Mouse (Mus musculus): ENCODE data around the gene Acy3. TPM values are rescaled to one million over a fixed set of nuclear protein-coding genes. Genes with fewer than 3 reads are reported as not detected.
"Not testable (repeated sequence)": the region's sequence is repeated elsewhere in the genome, so short reads cannot be mapped to it uniquely, and the experiment has no call there.

The Acy3 gene
- polyA plus RNA-seq, 1 experiment from 2014 or later = 2.5 TPM

DNA sequence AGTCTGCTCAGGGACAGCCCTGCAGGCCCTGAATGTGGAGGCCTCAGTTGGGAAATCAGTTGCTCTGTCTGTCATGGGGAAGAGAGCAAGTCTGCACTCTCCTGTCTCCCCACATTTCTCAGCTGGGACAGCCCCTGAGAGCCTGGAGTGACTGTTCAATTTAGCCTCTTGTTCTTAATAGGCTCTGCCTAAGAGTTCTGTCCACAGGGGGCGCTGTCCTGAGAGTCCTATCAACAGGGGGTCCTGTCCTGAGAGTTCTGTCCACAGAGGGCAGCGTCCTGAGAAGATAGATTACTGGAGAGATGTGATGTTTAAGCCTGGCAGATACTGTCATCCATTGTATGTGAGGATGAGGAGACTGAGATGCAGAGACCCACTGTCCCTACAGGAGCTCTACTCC lies 23.9 kb upstream of the Acy3 start:
- WGBS = 29% methylated on average over 2 of the region's 2 CpGs
- no peaks in the 10 kb centered on the region for H3K4me1 ChIP-seq (replicated peaks; ENCODE audit: control insufficient read depth, insufficient read depth, low read length)
- no peak overlapping the region for H3K27ac ChIP-seq (ENCODE audit: low read depth, low read length)
- no peak overlapping the region for H3K4me2 ChIP-seq (replicated peaks; ENCODE audit: low read depth, low read length)
- no peaks in the 10 kb centered on the region for H3K36me3 ChIP-seq (ENCODE audit: control insufficient read depth, insufficient read depth, low read length)
- no peaks in the 10 kb centered on the region for H3K9me3 ChIP-seq (ENCODE audit: control insufficient read depth, low read length)
- no peak overlapping the region for H3K4me3 ChIP-seq (ENCODE audit: low read depth, low read length)
- no peak for ATAC-seq (ENCODE audit: low FRiP score)
- no peaks in the 10 kb centered on the region for H3K27me3 ChIP-seq (ENCODE audit: control insufficient read depth, insufficient read depth, low read length)
- no peak for DNase-seq (ENCODE audit: low spot score)
- H3K9ac ChIP-seq (ENCODE audit: low read depth, low read length) = no peak overlapping the region

DNA sequence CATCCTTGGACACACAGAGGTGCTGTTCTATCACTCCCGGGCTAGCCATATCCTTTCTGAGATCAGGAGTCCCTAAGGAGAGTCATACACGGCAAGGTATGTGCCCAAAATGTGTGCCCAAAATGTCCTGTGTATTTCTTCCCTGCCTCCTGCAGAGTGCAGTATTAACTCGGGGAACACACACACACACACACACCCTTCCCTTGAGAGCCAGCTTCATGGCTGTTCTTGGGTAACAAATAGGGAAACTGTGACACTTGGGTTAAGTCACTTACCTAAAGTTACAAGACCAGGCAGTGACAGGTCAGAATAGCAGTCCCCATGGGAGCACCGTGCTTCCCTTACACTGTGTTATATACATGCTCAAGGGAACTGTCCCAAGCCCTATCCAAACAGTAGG lies 22.3 kb upstream of the Acy3 start:
- H3K9ac ChIP-seq (ENCODE audit: low read depth, low read length) = no peak overlapping the region
- 72% methylated on average over 4 of the region's 4 CpGs for WGBS
- ATAC-seq (ENCODE audit: low FRiP score) (no peak), DNase-seq (ENCODE audit: low spot score) (no peak)
- H3K27me3 ChIP-seq (ENCODE audit: control insufficient read depth, insufficient read depth, low read length) = no peaks in the 10 kb centered on the region
- no peaks in the 10 kb centered on the region for H3K4me1 ChIP-seq (replicated peaks; ENCODE audit: control insufficient read depth, insufficient read depth, low read length)
- no peaks in the 10 kb centered on the region for H3K9me3 ChIP-seq (ENCODE audit: control insufficient read depth, low read length)
- H3K36me3 ChIP-seq (ENCODE audit: control insufficient read depth, insufficient read depth, low read length) = no peaks in the 10 kb centered on the region
- H3K4me3 ChIP-seq (ENCODE audit: low read depth, low read length) = no peak overlapping the region
- H3K4me2 ChIP-seq (replicated peaks; ENCODE audit: low read depth, low read length) = no peak overlapping the region
- no peak overlapping the region for H3K27ac ChIP-seq (ENCODE audit: low read depth, low read length)

DNA sequence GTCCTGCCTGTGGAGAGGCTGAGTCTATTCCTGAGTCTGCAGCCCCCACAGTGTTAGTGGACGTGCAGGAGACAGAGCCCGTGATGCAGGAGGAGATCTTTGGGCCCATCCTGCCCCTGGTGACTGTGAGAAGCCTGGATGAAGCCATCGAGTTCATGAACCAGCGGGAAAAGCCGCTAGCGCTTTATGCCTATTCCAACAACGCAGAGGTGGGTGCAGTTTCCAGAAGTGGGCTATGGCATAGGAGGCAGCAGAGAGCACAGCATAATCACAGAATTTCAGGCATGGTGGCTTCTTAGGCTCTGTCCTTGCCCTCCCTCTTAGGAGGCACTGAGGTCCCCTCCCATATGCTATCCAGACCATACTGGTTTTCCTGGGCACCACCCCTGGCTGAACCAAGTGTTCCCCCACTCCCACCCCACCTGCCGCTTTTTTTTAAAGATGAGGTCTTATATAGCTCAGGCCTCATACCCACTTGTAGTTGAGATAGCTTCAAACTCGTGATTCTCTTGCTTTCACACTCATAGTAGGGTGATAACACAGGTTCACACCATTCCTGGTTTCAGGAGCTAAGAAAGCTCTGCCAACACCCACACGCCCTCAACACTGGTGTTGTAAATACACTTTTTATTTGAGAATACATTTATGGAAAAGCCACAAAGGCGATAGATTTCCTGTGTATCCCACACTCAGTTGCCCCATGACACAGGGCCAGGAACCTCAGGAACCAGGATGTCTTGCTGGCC lies 19.9 kb upstream of the Acy3 start:
- H3K9ac ChIP-seq (ENCODE audit: low read depth, low read length) = no peak overlapping the region
- no peaks in the 10 kb centered on the region for H3K9me3 ChIP-seq (ENCODE audit: control insufficient read depth, low read length)
- H3K4me2 ChIP-seq (replicated peaks; ENCODE audit: low read depth, low read length) = no peak overlapping the region
- no peaks in the 10 kb centered on the region for H3K36me3 ChIP-seq (ENCODE audit: control insufficient read depth, insufficient read depth, low read length)
- no peak for DNase-seq (ENCODE audit: low spot score)
- ATAC-seq (ENCODE audit: low FRiP score) = no peak
- no peaks in the 10 kb centered on the region for H3K27me3 ChIP-seq (ENCODE audit: control insufficient read depth, insufficient read depth, low read length)
- no peaks in the 10 kb centered on the region for H3K4me1 ChIP-seq (replicated peaks; ENCODE audit: control insufficient read depth, insufficient read depth, low read length)
- H3K4me3 ChIP-seq (ENCODE audit: low read depth, low read length) = no peak overlapping the region
- H3K27ac ChIP-seq (ENCODE audit: low read depth, low read length) = no peak overlapping the region
- WGBS = 71% methylated on average over 11 of the region's 11 CpGs

DNA sequence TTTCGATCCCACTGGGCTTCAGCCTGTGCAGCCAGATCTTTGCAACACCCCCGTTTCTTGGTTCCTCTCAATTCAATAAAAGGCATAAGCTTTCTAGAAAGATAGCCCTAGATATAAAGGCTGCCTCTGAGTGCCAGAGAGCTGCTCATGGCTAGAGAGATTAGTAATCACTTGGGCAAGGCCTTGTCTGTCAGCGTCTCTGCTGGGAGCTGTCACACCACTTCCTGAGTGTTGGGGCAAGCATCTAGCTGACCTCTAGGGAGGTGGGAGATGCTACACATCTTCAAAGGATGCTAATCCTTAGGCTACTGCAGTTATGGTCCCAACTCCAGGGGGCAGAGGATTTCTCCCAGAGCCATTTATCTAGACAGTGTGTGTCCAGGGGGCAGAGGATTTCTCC lies 19.1 kb upstream of the Acy3 start:
- no peaks in the 10 kb centered on the region for H3K4me1 ChIP-seq (replicated peaks; ENCODE audit: control insufficient read depth, insufficient read depth, low read length)
- no peak overlapping the region for H3K4me2 ChIP-seq (replicated peaks; ENCODE audit: low read depth, low read length)
- no peak overlapping the region for H3K4me3 ChIP-seq (ENCODE audit: low read depth, low read length)
- no peak overlapping the region for H3K27ac ChIP-seq (ENCODE audit: low read depth, low read length)
- ATAC-seq (ENCODE audit: low FRiP score) = no peak
- no peaks in the 10 kb centered on the region for H3K9me3 ChIP-seq (ENCODE audit: control insufficient read depth, low read length)
- no peaks in the 10 kb centered on the region for H3K27me3 ChIP-seq (ENCODE audit: control insufficient read depth, insufficient read depth, low read length)
- H3K36me3 ChIP-seq (ENCODE audit: control insufficient read depth, insufficient read depth, low read length) = no peaks in the 10 kb centered on the region
- no peak for DNase-seq (ENCODE audit: low spot score)
- 72% methylated on average over 3 of the region's 3 CpGs for WGBS
- H3K9ac ChIP-seq (ENCODE audit: low read depth, low read length) = no peak overlapping the region

DNA sequence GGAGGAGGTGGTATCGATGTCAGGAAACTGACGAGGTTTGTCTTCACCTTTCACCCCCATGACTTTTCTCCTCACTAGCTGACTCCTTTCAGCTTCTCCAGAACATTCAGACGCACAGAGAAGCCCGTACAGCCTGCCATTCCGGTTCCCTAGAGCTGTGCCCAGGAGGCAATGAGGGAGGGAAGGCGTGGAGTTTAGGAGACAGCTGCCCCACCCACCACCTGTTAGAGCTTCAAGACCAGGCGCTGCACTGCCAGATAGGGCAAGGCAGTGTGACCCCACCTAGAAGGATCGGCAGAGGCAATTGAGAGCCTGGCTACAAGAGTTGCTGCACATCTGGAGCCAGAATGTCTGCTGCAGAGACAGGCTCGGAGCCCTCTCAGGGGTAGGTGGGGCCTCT lies 14.1 kb upstream of the Acy3 start, which contains the start of gene Aldh3b2:
TSS of gene Aldh3b2 (plus strand) at position 100 of the 400 bp plus-strand sequence.
- Histone ChIP-seq H3K4me3 (ENCODE audit: low read depth, low read length) (no peak within 1 kb of the TSS), H3K27ac (ENCODE audit: low read depth, low read length) (no peak within 1 kb of the TSS), H3K9ac (ENCODE audit: low read depth, low read length) (no peak within 1 kb of the TSS), H3K36me3 (ENCODE audit: control insufficient read depth, insufficient read depth, low read length) (no peaks in the 10 kb centered on the region), H3K4me1 (replicated peaks; ENCODE audit: control insufficient read depth, insufficient read depth, low read length) (no peaks in the 10 kb centered on the region), H3K9me3 (ENCODE audit: control insufficient read depth, low read length) (no peaks in the 10 kb centered on the region), H3K27me3 (ENCODE audit: control insufficient read depth, insufficient read depth, low read length) (no peaks in the 10 kb centered on the region), H3K4me2 (replicated peaks; ENCODE audit: low read depth, low read length) (no peak within 1 kb of the TSS)
- ATAC-seq (ENCODE audit: low FRiP score) (no peak), DNase-seq (ENCODE audit: low spot score) (no peak)
- 47% methylated on average over 9 of the region's 9 CpGs for WGBS

DNA sequence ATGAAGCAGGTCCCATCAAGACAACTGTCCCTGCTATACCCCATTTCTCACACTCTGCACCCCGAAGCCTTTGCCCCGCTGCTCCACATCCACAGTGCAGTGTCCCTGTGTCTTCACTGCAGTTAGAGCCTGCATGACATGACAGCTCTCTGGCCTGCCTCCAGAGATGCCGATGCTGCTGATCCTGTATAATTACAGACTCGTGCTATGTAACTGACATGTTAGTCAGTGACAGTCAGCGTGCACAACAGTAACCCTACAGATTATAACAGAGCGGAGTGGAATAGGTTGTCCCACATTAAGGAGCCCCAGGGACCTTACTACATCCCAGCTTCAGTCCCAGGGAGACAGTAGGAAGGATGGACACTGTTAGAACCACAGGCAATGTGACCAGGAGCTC lies 11.8 kb upstream of the Acy3 start:
- not testable (repeated sequence) for H3K36me3 ChIP-seq (ENCODE audit: control insufficient read depth, insufficient read depth, low read length); H3K27ac ChIP-seq (ENCODE audit: low read depth, low read length); H3K27me3 ChIP-seq (ENCODE audit: control insufficient read depth, insufficient read depth, low read length); H3K9ac ChIP-seq (ENCODE audit: low read depth, low read length); H3K9me3 ChIP-seq (ENCODE audit: control insufficient read depth, low read length); H3K4me1 ChIP-seq (replicated peaks; ENCODE audit: control insufficient read depth, insufficient read depth, low read length); ATAC-seq (ENCODE audit: low FRiP score); DNase-seq (ENCODE audit: low spot score); H3K4me3 ChIP-seq (ENCODE audit: low read depth, low read length); H3K4me2 ChIP-seq (replicated peaks; ENCODE audit: low read depth, low read length)
- 83% methylated on average over 6 of the region's 6 CpGs for WGBS

DNA sequence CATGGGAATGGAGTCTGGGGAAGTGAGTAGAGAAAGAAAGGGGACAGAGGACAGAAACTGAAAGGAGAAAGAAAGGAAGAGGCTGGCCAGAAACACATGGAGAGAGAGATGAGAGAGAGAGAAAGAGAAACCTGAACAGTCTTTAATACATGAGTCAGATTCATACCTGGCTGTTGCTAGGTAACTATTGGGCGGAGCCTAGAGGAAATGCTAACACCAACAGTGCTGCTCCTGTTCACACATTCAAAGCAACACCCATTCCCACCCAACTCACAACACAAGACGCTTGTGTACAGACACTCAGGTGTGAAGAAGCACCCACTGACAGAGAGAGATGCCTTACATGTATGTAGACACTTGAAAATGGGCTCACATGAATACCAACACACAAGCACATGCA lies 10.5 kb upstream of the Acy3 start:
- Histone ChIP-seq H3K36me3 (ENCODE audit: control insufficient read depth, insufficient read depth, low read length) (no peaks in the 10 kb centered on the region), H3K4me3 (ENCODE audit: low read depth, low read length) (no peak overlapping the region), H3K4me1 (replicated peaks; ENCODE audit: control insufficient read depth, insufficient read depth, low read length) (no peaks in the 10 kb centered on the region), H3K9me3 (ENCODE audit: control insufficient read depth, low read length) (no peaks in the 10 kb centered on the region), H3K27ac (ENCODE audit: low read depth, low read length) (no peak overlapping the region), H3K27me3 (ENCODE audit: control insufficient read depth, insufficient read depth, low read length) (no peaks in the 10 kb centered on the region), H3K4me2 (replicated peaks; ENCODE audit: low read depth, low read length) (no peak overlapping the region), H3K9ac (ENCODE audit: low read depth, low read length) (no peak overlapping the region)
- 88% methylated on average over 2 of the region's 2 CpGs for WGBS
- DNase-seq (ENCODE audit: low spot score) (no peak), ATAC-seq (ENCODE audit: low FRiP score) (no peak)

DNA sequence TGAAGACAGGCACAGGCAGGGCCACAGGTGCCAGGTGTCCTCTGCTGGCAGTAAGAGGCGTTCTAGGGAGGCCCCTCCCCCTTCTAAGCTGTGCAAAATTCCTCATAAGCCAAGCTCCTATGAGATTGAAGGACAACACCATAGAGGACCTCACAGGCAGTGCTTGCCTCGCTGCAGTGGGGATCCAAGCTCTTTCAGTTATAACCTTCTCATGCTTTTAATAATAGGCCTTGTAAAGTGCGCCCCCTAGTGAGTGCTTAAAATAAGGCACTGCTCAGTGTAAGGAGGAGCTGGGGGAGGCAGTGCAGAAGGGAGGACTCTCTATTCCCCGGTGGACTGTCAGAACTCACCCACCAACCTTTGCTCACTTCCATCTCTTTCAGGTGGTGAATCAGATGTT lies 6.1 kb upstream of the Acy3 start:
- Histone ChIP-seq H3K4me2 (replicated peaks; ENCODE audit: low read depth, low read length) (no peak overlapping the region), H3K4me1 (replicated peaks; ENCODE audit: control insufficient read depth, insufficient read depth, low read length) (peaks cover 10% of the 10 kb centered on the region), H3K27ac (ENCODE audit: low read depth, low read length) (no peak overlapping the region), H3K36me3 (ENCODE audit: control insufficient read depth, insufficient read depth, low read length) (no peaks in the 10 kb centered on the region), H3K4me3 (ENCODE audit: low read depth, low read length) (no peak overlapping the region), H3K9me3 (ENCODE audit: control insufficient read depth, low read length) (no peaks in the 10 kb centered on the region), H3K9ac (ENCODE audit: low read depth, low read length) (no peak overlapping the region), H3K27me3 (ENCODE audit: control insufficient read depth, insufficient read depth, low read length) (no peaks in the 10 kb centered on the region)
- DNase-seq (ENCODE audit: low spot score) (peak; percentile 88), ATAC-seq (ENCODE audit: low FRiP score) (peak; percentile 51)
- WGBS = 18% methylated on average over 4 of the region's 4 CpGs

DNA sequence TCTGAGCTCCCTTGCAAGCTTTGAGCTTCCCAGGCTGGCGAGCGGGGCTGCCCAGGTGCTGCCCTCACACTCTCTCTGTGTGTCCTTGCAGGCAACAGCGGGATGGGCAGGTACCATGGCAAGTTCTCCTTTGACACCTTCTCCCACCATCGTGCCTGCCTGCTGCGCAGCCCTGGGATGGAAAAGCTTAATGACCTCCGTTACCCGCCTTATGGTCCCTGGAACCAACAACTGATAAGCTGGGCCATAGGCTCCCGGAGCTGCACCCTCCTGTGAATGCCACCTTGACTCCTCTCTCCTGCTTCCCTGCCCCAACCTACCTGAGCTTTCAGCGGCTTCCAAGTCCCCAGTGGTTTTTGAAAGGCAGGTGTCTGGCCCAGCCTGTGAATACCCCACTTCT lies 5.5 kb upstream of the Acy3 start:
- Histone ChIP-seq H3K36me3 (ENCODE audit: control insufficient read depth, insufficient read depth, low read length) (no peaks in the 10 kb centered on the region), H3K27me3 (ENCODE audit: control insufficient read depth, insufficient read depth, low read length) (no peaks in the 10 kb centered on the region), H3K27ac (ENCODE audit: low read depth, low read length) (no peak overlapping the region), H3K9ac (ENCODE audit: low read depth, low read length) (no peak overlapping the region), H3K4me2 (replicated peaks; ENCODE audit: low read depth, low read length) (no peak overlapping the region), H3K4me1 (replicated peaks; ENCODE audit: control insufficient read depth, insufficient read depth, low read length) (peaks cover 11% of the 10 kb centered on the region), H3K9me3 (ENCODE audit: control insufficient read depth, low read length) (no peaks in the 10 kb centered on the region), H3K4me3 (ENCODE audit: low read depth, low read length) (no peak overlapping the region)
- DNase-seq (ENCODE audit: low spot score) (no peak), ATAC-seq (ENCODE audit: low FRiP score) (no peak)
- 74% methylated on average over 9 of the region's 9 CpGs for WGBS

All from hindbrain, embryonic 11.5 days (tissue).